Mouse (Mus musculus) liver, embryonic 11.5 days (tissue): ENCODE measurements around the gene Adcy9. TPM values are rescaled to one million over a fixed set of nuclear protein-coding genes. Genes with fewer than 3 reads are reported as not detected.
"Not testable (repeated sequence)": the region's sequence is repeated elsewhere in the genome, so short reads cannot be mapped to it uniquely, and the experiment has no call there.

Experiments used
- ATAC-seq: fragments of 200-750 bp; cut with Nextera tagmentation; replicated peaks from 2 replicates; pipeline ENCODE4 v1.8.0; 2017; ENCODE audit warnings: moderate number of reproducible peaks, mild to moderate bottlenecking, moderate TSS enrichment, moderate library complexity; ENCODE audit not compliant: low FRiP score
- DNase-seq: peaks from one replicate; pipeline ENCODE4 v3.0.0-alpha.2; 2017; ENCODE audit warnings: low spot score
- H3K27ac ChIP-seq: fragments of 300-500 bp; sonication (generic); 2 replicates; pipeline ENCODE4 v1.5.1; 2014; ENCODE audit warnings: mild to moderate bottlenecking, low read depth, low read length, control low read depth
- H3K27me3 ChIP-seq: fragments of 300-500 bp; sonication (generic); replicated peaks from 2 replicates; pipeline ENCODE4 v1.6.1; 2014; ENCODE audit warnings: low read length, mixed read lengths; ENCODE audit not compliant: control insufficient read depth, insufficient read depth
- H3K36me3 ChIP-seq: fragments of 300-500 bp; sonication (generic); 2 replicates; pipeline ENCODE4 v1.6.1; 2014; ENCODE audit warnings: mild to moderate bottlenecking, low read length, moderate library complexity, mixed read lengths; ENCODE audit not compliant: control insufficient read depth, insufficient read depth
- H3K4me1 ChIP-seq: fragments of 300-500 bp; sonication (generic); replicated peaks from 2 replicates; pipeline ENCODE4 v1.6.1; 2014; ENCODE audit warnings: low read length, mixed read lengths; ENCODE audit not compliant: control insufficient read depth, insufficient read depth
- H3K4me2 ChIP-seq: fragments of 300-500 bp; sonication (generic); 2 replicates; pipeline ENCODE4 v1.6.1; 2014; ENCODE audit warnings: mild to moderate bottlenecking, control low read depth, moderate library complexity
- H3K4me3 ChIP-seq: fragments of 300-500 bp; sonication (generic); 2 replicates; pipeline ENCODE4 v1.5.1; 2014; ENCODE audit warnings: low read depth, low read length, control low read depth
- H3K9ac ChIP-seq: fragments of 300-500 bp; sonication (generic); 2 replicates; pipeline ENCODE4 v1.6.1; 2014; ENCODE audit warnings: low read depth, low read length, control low read depth
- H3K9me3 ChIP-seq: fragments of 300-500 bp; sonication (generic); 2 replicates; pipeline ENCODE4 v1.6.1; 2016; ENCODE audit warnings: low read length, inconsistent platforms, mixed read lengths; ENCODE audit not compliant: control insufficient read depth
- WGBS: fragments of 180-500 bp; shearing (Covaris S2); extraction: QIAGEN DNeasy Blood & Tissue Kit; methylation state at CpG from one replicate; pipeline ENCODE4 v1.1.7; 2014; 5-methylcytosine and 5-hydroxymethylcytosine counted together
- polyA plus RNA-seq: library from polyadenylated mRNA; unstranded; fragments of >200 nt; fragmentation: Nextera tagmentation; extraction: Ambion mirVana; gene quantifications from 2 replicates; pipeline ENCODE4 v1.2.1, GENCODE M21; 2014

The Adcy9 gene
- polyA plus RNA-seq, 1 experiment from 2014 or later = 1.6 TPM

DNA sequence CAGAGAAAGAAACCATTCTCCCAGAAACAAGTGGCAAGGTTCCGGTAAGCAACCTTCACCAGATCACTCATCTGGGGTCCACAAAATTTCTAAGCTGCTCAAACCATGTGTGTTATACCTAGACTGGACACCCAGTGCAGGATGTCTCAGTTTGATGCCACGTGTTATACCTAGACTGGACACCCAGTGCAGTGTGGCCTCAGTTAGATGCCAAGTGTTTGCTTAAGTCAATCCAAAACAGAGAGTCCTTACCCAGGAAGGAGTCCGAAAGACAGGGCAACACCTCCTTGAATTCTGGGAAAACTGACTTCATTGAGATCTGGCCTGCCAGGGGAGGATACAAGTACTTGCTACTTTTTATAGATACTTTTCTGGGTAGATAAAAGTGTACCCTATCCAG is 53.6 kb downstream of the Adcy9 start:
- DNase-seq = no peak
- no peak for ATAC-seq
- no peaks in the 10 kb centered on the region for H3K9me3 ChIP-seq
- no peaks in the 10 kb centered on the region for H3K36me3 ChIP-seq
- no peak overlapping the region for H3K4me3 ChIP-seq
- peaks cover 26% of the 10 kb centered on the region for H3K4me1 ChIP-seq
- WGBS = 90% methylated on average over 3 of the region's 3 CpGs
- H3K27ac ChIP-seq = no peak overlapping the region
- H3K27me3 ChIP-seq = no peaks in the 10 kb centered on the region
- no peak overlapping the region for H3K9ac ChIP-seq
- H3K4me2 ChIP-seq = no peak overlapping the region

DNA sequence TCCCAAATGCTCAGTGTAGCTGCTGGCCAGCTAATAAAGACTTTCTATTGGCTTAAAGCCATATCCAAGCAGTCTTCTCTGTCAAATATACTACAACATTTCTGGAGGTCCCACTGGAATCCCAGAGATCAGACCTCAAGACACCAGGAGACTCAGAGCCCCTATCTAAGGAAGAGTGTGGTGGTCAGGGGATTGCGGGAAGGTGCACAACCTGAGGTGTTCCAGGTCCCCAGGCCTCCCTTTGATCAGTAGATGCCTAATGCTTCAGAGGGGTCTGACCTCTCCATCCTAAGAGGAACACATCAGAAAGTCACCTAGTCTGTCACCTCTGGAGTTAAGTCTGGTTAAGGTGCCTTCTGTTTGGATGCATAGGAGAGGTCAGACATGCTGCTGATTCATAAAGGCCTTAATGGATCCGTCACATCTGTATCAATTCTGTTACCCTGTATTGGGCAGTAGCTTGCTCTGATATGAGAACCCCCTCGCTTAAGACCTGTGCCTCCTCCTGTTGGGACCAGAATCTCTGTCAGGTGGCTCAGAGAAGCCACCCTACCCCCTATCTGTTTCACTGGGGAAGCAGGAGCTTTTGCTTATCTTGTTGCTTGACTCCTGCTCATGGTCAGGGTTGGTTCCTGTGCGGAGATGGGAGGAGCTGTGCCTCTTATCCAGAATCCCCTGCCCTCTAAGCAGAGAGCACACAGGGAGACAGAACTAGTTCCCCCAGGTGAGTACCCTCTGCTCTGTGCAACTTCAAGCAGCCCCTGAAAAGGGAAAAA is 56.8 kb downstream of the Adcy9 start:
- Histone ChIP-seq H3K4me2 (peak overlapping the region; percentile 3; the same call in 1 of the 2 replicates), H3K27me3 (no peaks in the 10 kb centered on the region), H3K9ac (no peak overlapping the region), H3K27ac (no peak overlapping the region), H3K9me3 (no peaks in the 10 kb centered on the region), H3K4me1 (peaks cover 19% of the 10 kb centered on the region), H3K36me3 (no peaks in the 10 kb centered on the region), H3K4me3 (no peak overlapping the region)
- WGBS = 59% methylated on average over 4 of the region's 4 CpGs
- DNase-seq (no peak), ATAC-seq (peak; percentile 88)

DNA sequence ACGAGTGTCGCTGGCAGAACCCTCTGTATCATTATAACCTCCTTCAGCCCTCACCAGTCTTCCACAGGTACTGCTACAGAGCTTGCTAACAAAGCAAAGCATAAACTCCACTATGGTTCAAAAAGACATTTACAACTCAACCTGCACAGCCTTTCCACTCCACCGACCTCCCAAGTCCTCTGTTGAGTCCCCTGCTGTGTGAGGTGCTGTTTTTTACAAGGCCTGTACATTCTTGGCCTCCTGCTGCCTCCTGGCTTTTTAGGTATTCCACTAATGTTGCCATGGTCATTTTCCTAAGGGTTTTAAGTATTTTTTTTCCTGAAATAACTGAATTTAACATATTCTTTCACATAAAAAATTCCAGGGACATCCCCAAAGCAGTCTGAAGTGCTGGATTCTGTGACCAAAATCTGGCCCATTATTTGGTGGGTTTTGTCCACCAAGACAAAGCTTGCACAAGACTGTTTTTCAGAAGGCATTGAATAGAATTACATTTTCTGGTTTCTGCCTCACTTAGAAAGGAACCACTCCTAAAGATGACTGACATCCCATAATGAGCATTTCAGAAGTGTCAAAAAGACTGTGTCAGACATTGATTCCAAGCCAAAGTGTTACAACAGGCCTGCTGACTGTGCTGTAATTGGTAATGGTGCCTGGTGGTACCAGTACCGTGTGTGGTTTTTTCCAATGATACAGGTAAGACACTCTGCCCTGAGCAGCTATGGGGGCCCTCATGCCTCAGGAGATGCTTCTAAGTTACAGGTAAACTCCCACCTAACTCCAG is 64.8 kb downstream of the Adcy9 start:
- no peak for ATAC-seq
- 73% methylated on average over 4 of the region's 4 CpGs for whole genome bisulfite sequencing
- Histone ChIP-seq H3K27me3 (no peaks in the 10 kb centered on the region), H3K27ac (no peak overlapping the region), H3K36me3 (no peaks in the 10 kb centered on the region), H3K4me1 (no peaks in the 10 kb centered on the region), H3K9me3 (no peaks in the 10 kb centered on the region), H3K9ac (no peak overlapping the region), H3K4me3 (no peak overlapping the region), H3K4me2 (no peak overlapping the region)
- DNase-seq = no peak

- Histone ChIP-seq H3K4me2 (no peak overlapping the region), H3K9ac (no peak overlapping the region), H3K27ac (no peak overlapping the region), H3K27me3 (no peaks in the 10 kb centered on the region), H3K4me1 (no peaks in the 10 kb centered on the region), H3K36me3 (no peaks in the 10 kb centered on the region), H3K4me3 (no peak overlapping the region), H3K9me3 (no peaks in the 10 kb centered on the region)
- WGBS = 88% methylated on average over 7 of the region's 7 CpGs
- no peak for ATAC-seq
- no peak for DNase-seq
Observed at GRCm38 (mm10) chr16:4342579-4342978, 77.7 kb downstream of the Adcy9 start.

GRCm38 (mm10) chr16:4341316-4342062 is 78.8 kb downstream of the Adcy9 start:
- H3K36me3 ChIP-seq = no peaks in the 10 kb centered on the region
- no peak for ATAC-seq
- H3K4me3 ChIP-seq = no peak overlapping the region
- DNase-seq = no peak
- H3K27me3 ChIP-seq = no peaks in the 10 kb centered on the region
- H3K9ac ChIP-seq = no peak overlapping the region
- no peaks in the 10 kb centered on the region for H3K9me3 ChIP-seq
- no peaks in the 10 kb centered on the region for H3K4me1 ChIP-seq
- no peak overlapping the region for H3K27ac ChIP-seq
- H3K4me2 ChIP-seq = no peak overlapping the region
- 90% methylated on average over 14 of the region's 14 CpGs for WGBS

DNA sequence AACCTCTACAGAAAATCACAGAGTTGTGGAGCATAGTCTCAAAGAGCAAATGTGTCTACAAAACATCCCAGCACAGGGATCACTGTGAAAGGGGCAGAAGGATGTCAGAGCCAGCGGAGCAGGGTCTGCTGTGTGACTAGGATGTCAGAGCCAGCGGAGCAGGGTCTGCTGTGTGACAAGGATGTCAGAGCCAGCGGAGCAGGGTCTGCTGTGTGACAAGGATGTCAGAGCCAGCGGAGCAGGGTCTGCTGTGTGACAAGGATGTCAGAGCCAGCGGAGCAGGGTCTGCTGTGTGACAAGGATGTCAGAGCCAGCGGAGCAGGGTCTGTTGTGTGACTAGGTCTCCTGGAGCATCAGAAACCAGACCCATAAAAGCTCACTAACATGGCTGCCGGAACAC is 81.1 kb downstream of the Adcy9 start:
- not testable (repeated sequence) for H3K27me3 ChIP-seq, H3K27ac ChIP-seq, H3K4me2 ChIP-seq, H3K4me1 ChIP-seq, ATAC-seq, H3K9me3 ChIP-seq, H3K9ac ChIP-seq, DNase-seq, H3K4me3 ChIP-seq, H3K36me3 ChIP-seq
- 91% methylated on average over 6 of the region's 7 CpGs for WGBS

DNA sequence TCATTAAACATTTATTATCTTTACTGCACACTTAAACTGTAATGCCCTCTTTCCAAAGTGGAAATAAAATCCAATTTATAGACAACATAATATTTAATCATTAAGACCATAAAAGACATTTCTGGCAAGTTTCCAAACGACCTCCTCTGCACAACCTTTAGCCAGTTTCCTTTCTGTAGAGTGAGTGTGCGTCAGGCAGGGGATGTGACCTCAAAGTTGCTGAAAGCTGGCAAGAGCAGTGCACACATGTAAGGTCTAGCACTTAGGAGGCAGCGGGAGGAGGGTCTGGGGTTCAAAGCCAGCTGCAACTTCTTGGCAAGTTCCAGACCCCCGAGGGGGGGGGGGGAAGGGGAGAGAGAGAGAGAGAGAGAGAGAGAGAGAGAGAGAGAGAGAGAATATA is 83.0 kb downstream of the Adcy9 start:
- no peaks in the 10 kb centered on the region for H3K36me3 ChIP-seq
- WGBS = 70% methylated on average over 4 of the region's 4 CpGs
- no peak for ATAC-seq
- no peak overlapping the region for H3K4me2 ChIP-seq
- no peaks in the 10 kb centered on the region for H3K9me3 ChIP-seq
- no peak overlapping the region for H3K4me3 ChIP-seq
- no peak overlapping the region for H3K27ac ChIP-seq
- no peak overlapping the region for H3K9ac ChIP-seq
- H3K27me3 ChIP-seq = no peaks in the 10 kb centered on the region
- no peaks in the 10 kb centered on the region for H3K4me1 ChIP-seq
- no peak for DNase-seq

- H3K27ac ChIP-seq = no peak overlapping the region
- no peak for DNase-seq
- ATAC-seq = no peak; the same call in 1 of the 2 replicates
- no peaks in the 10 kb centered on the region for H3K9me3 ChIP-seq
- H3K9ac ChIP-seq = no peak overlapping the region
- H3K4me2 ChIP-seq = no peak overlapping the region
- no peaks in the 10 kb centered on the region for H3K4me1 ChIP-seq
- H3K4me3 ChIP-seq = no peak overlapping the region
- WGBS = 78% methylated on average over 5 of the region's 5 CpGs
- no peaks in the 10 kb centered on the region for H3K27me3 ChIP-seq
- H3K36me3 ChIP-seq = no peaks in the 10 kb centered on the region
Observed at GRCm38 (mm10) chr16:4333788-4334187, 86.5 kb downstream of the Adcy9 start.
